Mouse (Mus musculus) hematopoietic stem cell, adult 5-6 weeks (primary cell): Measurements from ENCODE around the gene Yaf2. TPM values are rescaled to one million over a fixed set of nuclear protein-coding genes. Genes with fewer than 3 reads are reported as not detected.
A peak's percentile ranks its signal among the peaks of the same experiment; 100 is the strongest.
"Not testable (repeated sequence)": the region's sequence is repeated elsewhere in the genome, so short reads cannot be mapped to it uniquely, and the experiment has no call there.

Experiments used
- ATAC-seq, 2 experiments: fragments of 125-278 bp in 1 of 2; replicated peaks in 1 of 2; 2 replicates each; pipeline ENCODE4 v1.8.0; 2016 to 2017; ENCODE audit warnings: inconsistent platforms in 2 of 2, mild to moderate bottlenecking in 2 of 2, moderate number of reproducible peaks in 2 of 2, low read depth in 1 of 2, moderate TSS enrichment in 1 of 2; ENCODE audit not compliant: low FRiP score in 2 of 2, poor library complexity in 2 of 2, severe bottlenecking in 2 of 2, insufficient read depth in 1 of 2, low TSS enrichment in 1 of 2
- total RNA-seq: library from RNA; stranded (forward); fragments of 172-1452, 232-1000 nt; gene quantifications from 2 replicates; pipeline ENCODE4 v1.2.3, GENCODE M21; 2017

The Yaf2 gene
- 26.6 and 28.4 TPM in 2 replicates for total RNA-seq

DNA sequence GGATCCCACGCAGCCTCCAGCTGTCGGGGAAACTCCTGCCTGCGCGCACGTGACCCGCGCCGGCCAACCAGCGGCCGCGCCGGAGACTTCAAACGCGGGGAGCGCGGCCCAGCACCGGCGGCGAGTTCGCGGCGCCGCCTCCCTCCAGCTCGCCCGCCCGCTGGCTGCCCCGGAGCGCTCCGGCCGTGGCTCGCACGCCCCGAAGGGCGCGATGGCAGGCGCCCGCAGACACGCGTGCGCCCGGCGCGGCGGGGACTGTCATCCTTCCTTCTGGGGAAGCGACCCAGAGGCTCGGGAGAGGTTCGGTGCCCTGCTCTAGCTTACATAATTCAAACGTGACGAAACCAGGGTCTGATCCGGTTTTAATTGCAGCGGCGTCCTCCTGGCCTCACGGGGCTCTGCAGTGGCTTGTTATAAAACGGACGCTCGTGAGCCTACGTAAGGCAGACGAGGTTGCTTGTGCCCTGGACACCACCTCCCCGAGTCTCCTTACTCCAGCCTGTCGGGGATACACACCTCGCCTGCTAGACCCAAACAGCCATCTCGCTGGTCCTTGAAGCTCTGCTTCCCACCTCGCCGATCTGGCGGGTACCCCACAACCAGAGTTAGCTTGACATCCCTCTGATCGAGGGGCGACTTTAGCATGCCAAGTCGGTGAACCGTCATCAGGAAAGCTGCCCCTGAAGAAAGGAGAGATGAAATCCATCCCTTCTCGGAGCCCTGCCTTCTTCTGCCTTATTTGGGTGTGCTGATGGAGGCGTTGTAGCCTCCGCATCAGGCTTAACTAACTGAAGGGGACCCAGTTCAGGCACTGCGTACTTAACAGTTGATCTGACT lies at the start of gene Yaf2:
Gene Yaf2 (minus strand): TSS at position 11 of the 837 bp plus-strand sequence.
- ATAC-seq, result peak; percentile 57 to 63

DNA sequence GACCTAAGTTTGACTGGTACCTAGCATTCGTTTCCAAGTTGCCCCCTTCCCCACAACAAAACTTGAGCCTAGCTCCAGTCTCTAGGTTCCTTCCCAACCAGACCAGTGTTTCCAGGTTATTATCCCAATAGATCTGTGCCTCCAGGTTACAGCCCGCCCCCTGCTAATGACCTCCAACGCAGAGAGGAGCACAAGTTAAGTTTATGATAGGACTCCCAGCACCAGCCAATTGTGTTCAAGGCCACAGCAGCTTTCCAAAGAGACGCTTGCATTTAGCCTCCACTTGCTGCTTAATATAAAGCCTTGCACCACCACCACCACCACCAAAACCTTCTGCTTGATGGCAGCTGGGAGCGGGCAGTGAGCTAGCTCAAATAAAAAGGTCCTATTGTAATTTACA lies 44.6 kb upstream of the Yaf2 start:
- ATAC-seq, result no peak

DNA sequence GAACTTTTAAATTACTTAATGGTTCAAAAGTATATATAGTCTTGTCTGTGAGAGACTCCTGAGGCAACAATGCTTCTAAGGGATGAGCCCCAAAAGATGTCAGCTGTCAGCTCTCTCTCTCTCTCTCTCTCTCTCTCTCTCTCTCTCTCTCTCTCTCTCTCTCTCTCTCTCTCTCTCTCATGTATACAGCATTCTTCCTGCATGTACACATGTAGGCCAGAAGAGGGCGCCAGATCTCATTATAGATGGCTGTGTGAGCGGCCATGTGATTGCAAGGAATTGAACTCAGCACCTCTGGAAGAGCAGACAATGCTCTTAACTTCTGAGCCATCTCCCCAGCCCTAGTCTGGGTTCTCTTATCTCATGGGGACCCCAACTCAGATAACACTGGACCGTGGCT lies 42.4 kb upstream of the Yaf2 start:
- peak in 1 of 2 experiments; percentile 48; a peak in 2 of 4 replicates for ATAC-seq

GRCm38 (mm10) chr15:93375696-93376095 lies 39.0 kb upstream of the Yaf2 start:
- ATAC-seq, result no peak

DNA sequence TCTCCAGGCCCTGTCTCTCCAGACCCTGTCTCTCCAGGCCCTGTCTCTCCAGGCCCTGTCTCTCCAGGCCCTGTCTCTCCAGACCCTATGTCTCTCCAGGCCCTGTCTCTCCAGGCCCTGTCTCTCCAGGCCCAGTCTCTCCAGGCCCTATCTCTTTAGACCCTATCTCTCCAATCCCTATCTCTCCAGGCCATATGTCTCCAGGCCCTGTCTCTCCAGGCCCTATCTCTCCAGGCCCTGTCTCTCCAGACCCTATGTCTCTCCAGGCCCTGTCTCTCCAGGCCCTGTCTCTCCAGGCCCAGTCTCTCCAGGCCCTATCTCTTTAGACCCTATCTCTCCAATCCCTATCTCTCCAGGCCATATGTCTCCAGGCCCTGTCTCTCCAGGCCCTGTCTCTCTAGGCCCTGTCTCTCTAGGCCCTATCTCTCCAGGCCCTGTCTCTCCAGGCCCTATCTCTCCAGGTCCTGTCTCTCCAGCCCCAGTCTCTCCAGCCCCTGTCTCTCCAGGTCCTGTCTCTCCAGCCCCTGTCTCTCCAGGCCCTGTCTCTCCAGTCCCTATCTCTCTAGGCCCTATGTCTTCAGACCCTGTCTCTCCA lies 35.9 kb upstream of the Yaf2 start:
- not testable (repeated sequence) for ATAC-seq

DNA sequence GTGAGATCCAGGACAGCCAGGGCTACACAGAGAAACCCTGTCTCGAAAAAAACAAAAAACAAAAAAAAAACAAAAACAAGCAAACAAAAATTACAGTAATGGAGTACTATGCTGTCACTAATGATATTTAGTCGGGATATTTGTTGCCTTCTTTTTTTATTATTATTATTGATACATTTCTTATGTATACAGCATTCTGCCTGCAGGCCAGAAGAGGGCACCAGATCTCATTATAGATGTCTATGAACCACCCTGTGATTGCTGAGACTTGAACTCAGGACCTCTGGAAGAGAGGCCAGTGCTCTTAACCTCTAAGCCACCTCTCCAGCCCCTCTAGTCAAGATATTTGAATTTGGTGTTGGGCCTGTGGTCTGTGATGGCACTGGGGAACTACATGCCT lies 35.1 kb upstream of the Yaf2 start:
- no peak for ATAC-seq

DNA sequence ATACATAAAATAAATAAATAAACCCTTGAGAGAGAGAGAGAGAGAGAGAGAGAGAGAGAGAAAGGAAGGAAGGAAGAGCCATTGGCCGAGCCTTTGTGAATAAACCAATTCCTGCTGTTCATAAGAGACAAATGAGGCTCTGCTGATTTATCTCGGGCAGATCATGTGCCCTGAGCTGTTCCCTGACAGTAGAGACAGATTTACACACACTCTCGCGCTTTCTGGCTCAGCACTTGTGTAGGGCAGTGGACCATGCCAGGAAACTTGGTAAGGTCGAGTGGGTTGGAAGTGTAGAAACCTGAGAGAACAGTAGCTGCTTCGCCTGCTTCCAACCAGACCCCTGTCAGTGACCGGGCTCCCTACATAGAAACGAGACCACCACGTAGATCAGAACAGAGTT lies 31.8 kb upstream of the Yaf2 start:
- no peak for ATAC-seq

DNA sequence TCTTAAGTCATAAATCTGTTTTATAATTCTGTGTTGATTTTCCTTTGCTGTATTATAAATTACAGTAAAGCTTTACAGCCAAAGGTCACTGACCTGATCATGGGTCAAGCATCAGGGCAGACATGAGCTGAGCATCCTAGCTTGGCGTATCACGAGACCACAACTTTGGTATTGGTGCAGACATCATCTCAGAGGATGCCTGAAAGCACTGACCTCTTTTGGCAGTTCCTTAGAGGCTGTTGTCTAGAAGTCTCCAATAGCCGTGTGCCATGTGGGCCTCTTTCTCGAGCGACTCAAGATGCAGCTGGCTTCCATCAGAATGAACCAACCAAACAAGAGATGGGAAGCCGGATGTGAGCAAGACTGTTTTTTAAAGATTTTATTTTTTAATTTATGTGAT lies 28.8 kb upstream of the Yaf2 start:
- no peak for ATAC-seq

- no peak; a peak in 1 of 4 replicates for ATAC-seq
Observed at GRCm38 (mm10) chr15:93358346-93359095, 21.8 kb upstream of the Yaf2 start.

DNA sequence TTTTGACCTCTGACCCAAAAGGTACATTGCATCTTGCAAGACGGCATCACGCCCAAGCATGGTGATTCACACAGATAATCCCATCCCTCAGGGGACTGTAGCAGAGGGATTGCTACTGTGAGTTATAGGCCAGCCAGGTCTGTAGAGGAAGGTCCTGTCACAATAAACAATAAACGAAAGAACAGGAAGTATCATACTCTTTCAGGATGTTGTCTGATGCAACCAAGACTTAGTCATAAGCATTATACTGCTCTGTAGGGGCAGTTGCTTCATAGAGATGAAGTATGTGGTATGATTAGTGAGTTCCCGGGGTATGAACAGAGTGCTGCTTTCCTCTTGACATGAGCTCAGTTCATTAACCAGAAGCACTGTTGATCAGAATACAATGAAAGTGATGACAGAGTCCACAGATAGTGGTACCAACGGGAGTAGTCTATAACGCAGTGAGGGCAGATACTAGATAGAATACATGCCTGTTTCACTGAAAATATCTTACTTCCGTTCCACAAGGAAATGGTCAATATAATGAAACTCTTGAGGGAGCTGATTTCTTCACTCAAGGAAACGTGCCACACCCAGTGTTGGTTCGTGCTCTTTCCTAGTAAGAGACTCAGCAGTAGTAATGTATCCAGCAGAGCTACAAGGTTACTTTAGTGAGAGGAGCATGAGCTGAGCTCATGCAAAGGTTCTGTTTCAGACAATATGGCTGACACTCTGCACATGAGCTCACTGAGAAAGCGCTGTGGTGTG lies 4.1 kb upstream of the Yaf2 start:
- ATAC-seq, result peak in 1 of 2 experiments; percentile 43; a peak in 2 of 4 replicates

DNA sequence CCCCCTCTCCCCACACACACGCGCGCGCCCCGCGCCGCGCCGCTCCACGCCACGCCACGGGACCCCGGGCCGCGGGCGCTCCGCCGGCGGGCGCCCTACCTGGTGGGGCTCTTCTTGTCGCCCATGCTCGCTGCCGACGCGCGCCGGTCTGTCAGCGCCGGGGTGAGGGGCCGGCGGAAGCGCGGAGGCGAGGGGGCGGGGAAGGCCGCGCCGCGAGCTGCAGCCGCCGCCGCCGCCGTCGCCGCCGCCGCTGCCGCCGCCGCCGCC lies 144 bp downstream of the Yaf2 start:
- ATAC-seq, result no peak; a peak in 1 of 4 replicates

GRCm38 (mm10) chr15:93335821-93336657 lies 696 bp downstream of the Yaf2 start:
- peak in 1 of 2 experiments; percentile 19; a peak in 1 of 4 replicates for ATAC-seq

DNA sequence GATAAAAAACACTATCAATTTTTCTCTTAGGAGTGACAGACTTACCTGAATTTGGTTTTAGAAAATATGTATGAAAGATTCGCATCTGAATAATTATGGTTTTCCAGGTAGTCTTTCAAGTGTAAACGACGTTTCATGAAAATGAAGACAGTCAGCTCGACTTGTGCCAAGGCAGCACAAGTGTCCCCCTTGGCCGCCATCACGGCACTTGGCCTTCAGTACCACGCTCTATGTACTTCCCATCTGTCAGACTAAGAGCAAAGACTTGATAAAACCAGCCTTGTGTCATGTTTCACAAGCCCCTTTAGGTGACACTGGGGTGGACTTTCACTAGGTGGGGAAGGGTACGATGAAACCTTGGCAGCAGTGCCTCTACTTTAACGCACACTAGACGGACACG lies 5.5 kb downstream of the Yaf2 start:
- no peak for ATAC-seq

GRCm38 (mm10) chr15:93327235-93327634 lies 9.5 kb downstream of the Yaf2 start:
- no peak for ATAC-seq

- ATAC-seq, result no peak
Observed at GRCm38 (mm10) chr15:93326651-93327050, 10.1 kb downstream of the Yaf2 start.

GRCm38 (mm10) chr15:93325360-93325759 lies 11.4 kb downstream of the Yaf2 start:
- ATAC-seq, result no peak

DNA sequence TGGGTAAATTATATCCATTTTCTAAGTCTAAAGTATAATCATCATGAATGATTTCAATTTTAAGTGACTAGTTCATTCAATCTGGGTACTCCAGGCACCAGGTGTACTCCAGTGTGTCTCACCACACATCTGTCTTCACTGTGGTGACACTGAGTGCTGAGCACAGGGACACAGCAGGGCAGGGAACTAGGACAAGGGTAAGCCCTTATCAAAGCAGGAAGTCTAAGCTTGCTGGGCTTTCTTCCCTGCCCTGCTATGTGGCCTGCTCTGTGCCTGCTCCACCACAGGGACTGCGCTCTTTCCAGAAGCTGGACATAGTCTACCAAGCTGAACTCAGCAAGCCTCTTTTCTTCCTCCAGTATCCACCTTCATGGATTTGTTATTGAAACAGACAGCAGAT lies 18.0 kb downstream of the Yaf2 start:
- ATAC-seq, result peak; percentile 46 to 53; a peak in 3 of 4 replicates
